Mouse (Mus musculus) midbrain, embryonic 10.5 days (tissue): Measurements from ENCODE around the gene Ces1h. TPM values are rescaled to one million over a fixed set of nuclear protein-coding genes. Genes with fewer than 3 reads are reported as not detected.

Experiments used
- DNase-seq: peaks from one replicate; pipeline ENCODE4 v3.0.0-alpha.2; 2017; ENCODE audit warnings: low spot score
- H3K27ac ChIP-seq: fragments of 300-500 bp; sonication (generic); replicated peaks from 2 replicates; pipeline ENCODE4 v1.5.1; 2016; ENCODE audit warnings: mild to moderate bottlenecking
- H3K27me3 ChIP-seq: fragments of 300-500 bp; sonication (generic); 2 replicates; pipeline ENCODE4 v1.6.1; 2016; ENCODE audit warnings: low read depth, mild to moderate bottlenecking; ENCODE audit not compliant: poor library complexity, severe bottlenecking
- H3K36me3 ChIP-seq: fragments of 300-500 bp; sonication (generic); 2 replicates; pipeline ENCODE4 v1.6.1; 2016; ENCODE audit warnings: mild to moderate bottlenecking, moderate library complexity
- H3K4me1 ChIP-seq: fragments of 300-500 bp; sonication (generic); 2 replicates; pipeline ENCODE4 v1.6.1; 2016
- H3K4me3 ChIP-seq: fragments of 300-500 bp; sonication (generic); 2 replicates; pipeline ENCODE4 v1.5.1; 2016; ENCODE audit warnings: mild to moderate bottlenecking, moderate library complexity
- H3K9me3 ChIP-seq: fragments of 300-500 bp; sonication (generic); replicated peaks from 2 replicates; pipeline ENCODE4 v1.6.1; 2016; ENCODE audit warnings: mild to moderate bottlenecking
- WGBS: fragments of 180-500 bp; shearing (Covaris S2); methylation state at CpG from one replicate; pipeline ENCODE4 v1.1.7; 2016; 5-methylcytosine and 5-hydroxymethylcytosine counted together
- polyA plus RNA-seq: library from polyadenylated mRNA; unstranded; fragments of >200 nt; fragmentation: Nextera tagmentation; extraction: Ambion mirVana; gene quantifications from 2 replicates; pipeline ENCODE4 v1.2.1, GENCODE M21; 2016

Gene Ces1h
- polyA plus RNA-seq, 1 experiment from 2014 or later, result not detected

- Histone ChIP-seq H3K36me3 (no peaks in the 10 kb centered on the region), H3K4me1 (no peaks in the 10 kb centered on the region), H3K27me3 (no peaks in the 10 kb centered on the region), H3K9me3 (no peaks in the 10 kb centered on the region), H3K27ac (no peak overlapping the region), H3K4me3 (no peak overlapping the region)
- 90% methylated on average over 2 of the region's 2 CpGs for WGBS
- DNase-seq, result no peak
Measured at GRCm38 (mm10) chr8:93317031-93317430, 62.5 kb downstream of the Ces1h start.

GRCm38 (mm10) chr8:93315557-93315956 is 64.0 kb downstream of the Ces1h start:
- Histone ChIP-seq H3K4me1 (no peaks in the 10 kb centered on the region), H3K27ac (no peak overlapping the region), H3K4me3 (no peak overlapping the region), H3K36me3 (no peaks in the 10 kb centered on the region), H3K27me3 (no peaks in the 10 kb centered on the region), H3K9me3 (no peaks in the 10 kb centered on the region)
- WGBS, result 82% methylated on average over 2 of the region's 2 CpGs
- no peak for DNase-seq

Other genes with a start within 250 kb of the Ces1h start
- not detected in 2 replicates for gene Ces1c, start 248.4 kb downstream of the Ces1h start, polyA plus RNA-seq
- gene Ces1d, start 181.9 kb downstream of the Ces1h start, polyA plus RNA-seq, result 0.11 TPM in 1 of 2 replicates, not detected in the other
- gene Ces1e, start 150.1 kb downstream of the Ces1h start, polyA plus RNA-seq, result not detected in 2 replicates
- gene Ces1f, start 100.0 kb downstream of the Ces1h start, polyA plus RNA-seq, result not detected in 2 replicates
- gene Ces1g, start 42.4 kb downstream of the Ces1h start, polyA plus RNA-seq, result not detected in 2 replicates
- not detected in 2 replicates for gene Ces5a, start 156.1 kb upstream of the Ces1h start, polyA plus RNA-seq